In the genomic region with DNA sequence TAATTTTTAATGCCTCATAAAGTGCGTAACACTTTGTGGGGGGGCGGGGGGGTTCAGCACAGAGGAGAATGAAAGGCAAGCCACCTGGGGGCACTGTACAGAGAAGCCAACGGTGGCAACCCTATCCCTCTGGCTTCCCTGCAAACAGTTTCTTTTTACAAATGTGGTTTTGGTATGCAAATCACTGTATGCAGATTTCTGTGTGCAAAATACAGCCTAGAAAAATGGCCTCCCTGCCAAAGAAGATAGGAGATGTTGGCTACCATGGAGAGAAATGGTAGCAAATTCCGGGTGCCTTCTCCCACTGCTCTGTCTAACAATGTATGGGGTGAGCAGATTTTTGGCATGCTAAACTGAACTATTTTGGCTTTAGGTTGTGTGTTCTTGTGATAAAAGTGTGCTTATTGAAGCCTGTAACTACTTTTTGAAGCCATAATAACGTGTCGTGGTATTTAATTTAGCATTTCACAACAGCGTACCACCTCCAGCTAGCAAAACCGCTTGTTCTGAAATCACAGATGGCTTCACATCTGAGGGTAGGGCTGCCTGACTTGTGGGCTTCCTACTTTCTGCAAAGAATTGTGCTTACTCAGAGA, we compare ENCODE assay signal across 15 mouse cellular contexts. TPM values are rescaled to one million over a fixed set of nuclear protein-coding genes. Genes with fewer than 3 reads are reported as not detected.
DNase-seq lines count a peak whose midpoint lies in the region; ATAC-seq and TF ChIP-seq lines count a peak whose summit lies in the region.
"Had no signal": no experiment of that assay in that cellular context is flagged by ENCODE, and none has a peak within 500 bp of the region (broad histone marks: within the 10 kb centered on the region; RNA-seq: fewer than 3 reads in every experiment).

No protein-coding gene starts in this region.

- no peak for TF ChIP-seq CTCF in brain, embryonic 14.5 days (IDR thresholded peaks at IDR 0.05; ENCODE audit: borderline replicate concordance, extremely low read depth, insufficient read depth, insufficient read length)
- TF ChIP-seq CTCF in midbrain, postnatal 0 days (IDR thresholded peaks at IDR 0.05), result peak; percentile 33; the same call in 1 of the 2 replicates

- H3K9me3 ChIP-seq in hindbrain, embryonic 15.5 days, result no peaks in the 10 kb centered on the region
- H3K9me3 ChIP-seq in hindbrain, embryonic 10.5 days, result no peaks in the 10 kb centered on the region
- no peaks in the 10 kb centered on the region for H3K9me3 ChIP-seq in midbrain, postnatal 0 days (ENCODE audit: low read length)
- H3K9me3 ChIP-seq in kidney, embryonic 14.5 days (ENCODE audit: control insufficient read depth, low read length), result no peaks in the 10 kb centered on the region
- H3K9me3 ChIP-seq: heart, embryonic 13.5 days; limb, embryonic 10.5 days had no signal

- H3K36me3 ChIP-seq in hindbrain, embryonic 15.5 days, result no peaks in the 10 kb centered on the region
- H3K36me3 ChIP-seq in hindbrain, embryonic 10.5 days, result no peaks in the 10 kb centered on the region
- H3K36me3 ChIP-seq in midbrain, postnatal 0 days (ENCODE audit: insufficient read depth, low read length), result no peaks in the 10 kb centered on the region
- no peaks in the 10 kb centered on the region for H3K36me3 ChIP-seq in kidney, embryonic 14.5 days (ENCODE audit: control insufficient read depth, insufficient read depth, low read length)
- H3K36me3 ChIP-seq: heart, embryonic 13.5 days; limb, embryonic 10.5 days had no signal

- WGBS in hindbrain, embryonic 15.5 days, result 36% methylated on average over 8 of the region's 8 CpGs
- WGBS in hindbrain, embryonic 10.5 days, result 69% methylated on average over 8 of the region's 8 CpGs
- 43% methylated on average over 8 of the region's 8 CpGs for WGBS in midbrain, postnatal 0 days
- WGBS in kidney, embryonic 14.5 days, result 69% methylated on average over 8 of the region's 8 CpGs

- H3K27ac ChIP-seq in hindbrain, embryonic 15.5 days (replicated peaks), result peak overlapping the region; percentile 56
- H3K27ac ChIP-seq in hindbrain, embryonic 10.5 days, result no peak overlapping the region
- H3K27ac ChIP-seq in midbrain, postnatal 0 days (ENCODE audit: low read depth, low read length), result no peak overlapping the region; the same call in 1 of the 2 replicates
- no peak overlapping the region for H3K27ac ChIP-seq in kidney, embryonic 14.5 days (ENCODE audit: low read depth, low read length)
- H3K27ac ChIP-seq: heart, embryonic 13.5 days; limb, embryonic 10.5 days had no signal

- H3K27me3 ChIP-seq in hindbrain, embryonic 15.5 days, result no peaks in the 10 kb centered on the region
- no peaks in the 10 kb centered on the region for H3K27me3 ChIP-seq in hindbrain, embryonic 10.5 days (ENCODE audit: insufficient read depth, poor library complexity, severe bottlenecking)
- H3K27me3 ChIP-seq in midbrain, postnatal 0 days (ENCODE audit: insufficient read depth, low read length), result no peaks in the 10 kb centered on the region; the same call in 1 of the 2 replicates
- no peaks in the 10 kb centered on the region for H3K27me3 ChIP-seq in kidney, embryonic 14.5 days (ENCODE audit: control insufficient read depth, insufficient read depth, low read length)

- no peak for TF ChIP-seq POLR2A in brain, embryonic 14.5 days (IDR thresholded peaks at IDR 0.05; ENCODE audit: borderline replicate concordance, extremely low read depth, insufficient read depth, insufficient read length, poor library complexity, severe bottlenecking)

- no peak overlapping the region for H3K4me3 ChIP-seq in hindbrain, embryonic 15.5 days
- no peak overlapping the region for H3K4me3 ChIP-seq in hindbrain, embryonic 10.5 days
- H3K4me3 ChIP-seq in midbrain, postnatal 0 days (ENCODE audit: low read depth, low read length), result no peak overlapping the region
- no peak overlapping the region for H3K4me3 ChIP-seq in kidney, embryonic 14.5 days (ENCODE audit: low read length)
- H3K4me3 ChIP-seq: heart, embryonic 13.5 days; limb, embryonic 10.5 days had no signal

- intact Hi-C loops in gastrocnemius, postnatal 14 days (cut with DNase I; ENCODE audit: low total_unique reads), result no loop called here

- H3K4me2 ChIP-seq in hindbrain, embryonic 15.5 days, result no peak overlapping the region
- no peak overlapping the region for H3K4me2 ChIP-seq in midbrain, postnatal 0 days (ENCODE audit: low read depth, low read length, poor library complexity, severe bottlenecking)
- H3K4me2 ChIP-seq in kidney, embryonic 14.5 days (replicated peaks; ENCODE audit: low read depth, low read length), result no peak overlapping the region
- H3K4me2 ChIP-seq: heart, embryonic 13.5 days had no signal

- H3K9ac ChIP-seq in hindbrain, embryonic 15.5 days, result no peak overlapping the region
- no peak overlapping the region for H3K9ac ChIP-seq in midbrain, postnatal 0 days (replicated peaks; ENCODE audit: low read length, poor library complexity, severe bottlenecking)
- no peak overlapping the region for H3K9ac ChIP-seq in kidney, embryonic 14.5 days (ENCODE audit: low read depth, low read length)
- H3K9ac ChIP-seq: heart, embryonic 13.5 days had no signal

- DNase-seq in hindbrain, embryonic 10.5 days (ENCODE audit: low spot score), result no peak
- DNase-seq in brain, embryonic 14.5 days (ENCODE audit: low read depth), result peak; percentile 65
- DNase-seq in layer of hippocampus, adult 18-20 months (ENCODE audit: low spot score in 2 of 2), result peak; percentile 77 to 89
- no peak for DNase-seq in midbrain, postnatal 0 days (ENCODE audit: low spot score)
- DNase-seq in gastrocnemius, postnatal 14 days, result no peak
- DNase-seq: adrenal gland, postnatal 36 days; cerebellum, postnatal 25 days; kidney, adult 11 months; lung, adult 18-20 months had no signal

- peaks cover 23% of the 10 kb centered on the region for H3K4me1 ChIP-seq in hindbrain, embryonic 15.5 days (replicated peaks)
- H3K4me1 ChIP-seq in hindbrain, embryonic 10.5 days (replicated peaks), result peaks cover 23% of the 10 kb centered on the region
- no peaks in the 10 kb centered on the region for H3K4me1 ChIP-seq in midbrain, postnatal 0 days (ENCODE audit: insufficient read depth, low read length)
- no peaks in the 10 kb centered on the region for H3K4me1 ChIP-seq in kidney, embryonic 14.5 days (ENCODE audit: control insufficient read depth, insufficient read depth, low read length)
- H3K4me1 ChIP-seq: limb, embryonic 10.5 days had no signal

- no peak for ATAC-seq in hindbrain, embryonic 15.5 days (ENCODE audit: low FRiP score, low read depth)
- no peak for ATAC-seq in midbrain, postnatal 0 days (ENCODE audit: low FRiP score)
- no peak for ATAC-seq in kidney, embryonic 14.5 days (ENCODE audit: low FRiP score, low TSS enrichment)
- ATAC-seq in activated CD4-positive, CD25-positive, alpha-beta regulatory T cell, adult 4 months, result no peak

RNA-seq across cellular contexts. Expression of a gene that starts 33.8 kb away (rescaled TPM):
- polyA plus RNA-seq in hindbrain, embryonic 15.5 days (2015; fragmentation: Nextera tagmentation; extraction: Ambion mirVana), result 12.4 and 15.8 TPM in 2 replicates
- 8.2 and 23.2 TPM in 2 replicates for polyA plus RNA-seq in hindbrain, embryonic 10.5 days (2016; fragmentation: Nextera tagmentation; extraction: Ambion mirVana)
- 61.0 and 82.4 TPM in 2 replicates for polyA plus RNA-seq in brain, embryonic 14.5 days (2012; rRNA removed)
- under 1 TPM; 0.40 to 0.43 TPM for total RNA-seq in layer of hippocampus, adult 18-20 months (2021)
- 13.1 and 27.1 TPM in 2 replicates for total RNA-seq in midbrain, postnatal 0 days (2014; rRNA removed)
- polyA plus RNA-seq in midbrain, postnatal 0 days (2015; fragmentation: Nextera tagmentation; extraction: Ambion mirVana), result 36.8 and 37.2 TPM in 2 replicates
- total RNA-seq in gastrocnemius, postnatal 14 days (2021), result not detected
- polyA plus RNA-seq in kidney, embryonic 14.5 days (2014; fragmentation: Nextera tagmentation; extraction: Ambion mirVana), result not detected in 2 replicates
- not detected for polyA plus RNA-seq in activated CD4-positive, CD25-positive, alpha-beta regulatory T cell, adult 4 months (2017; shearing (Covaris generic))
- total RNA-seq: adrenal gland, postnatal 36 days had no signal
- polyA plus RNA-seq: stomach, embryonic 16.5 days had no signal

Comparison
In these comparisons a context has a peak if more than half of its experiments do, and no peak if none do; other contexts are left out.
1. DNase-seq: peak in brain, embryonic 14.5 days (single experiment) and layer of hippocampus, adult 18-20 months (2 of 2); none in hindbrain, embryonic 10.5 days (single experiment), midbrain, postnatal 0 days (single experiment) and gastrocnemius, postnatal 14 days (single experiment).